Mouse (Mus musculus): ENCODE data around the gene Gpr157.
A peak's percentile ranks its signal among the peaks of the same experiment; 100 is the strongest.

- peak; percentile 94 for TF ChIP-seq CTCF (conservative IDR thresholded peaks at IDR 0.05; ENCODE audit: insufficient read depth, insufficient read length, low read depth, low read length)
- no peak for TF ChIP-seq POLR2A (IDR thresholded peaks at IDR 0.05; ENCODE audit: low read depth, low read length)
Observed at GRCm38 (mm10) chr4:150136693-150137092, 49.5 kb downstream of the Gpr157 start.
